Mouse (Mus musculus): ENCODE data around the gene Gm9747.

Gm9747 gene

DNA sequence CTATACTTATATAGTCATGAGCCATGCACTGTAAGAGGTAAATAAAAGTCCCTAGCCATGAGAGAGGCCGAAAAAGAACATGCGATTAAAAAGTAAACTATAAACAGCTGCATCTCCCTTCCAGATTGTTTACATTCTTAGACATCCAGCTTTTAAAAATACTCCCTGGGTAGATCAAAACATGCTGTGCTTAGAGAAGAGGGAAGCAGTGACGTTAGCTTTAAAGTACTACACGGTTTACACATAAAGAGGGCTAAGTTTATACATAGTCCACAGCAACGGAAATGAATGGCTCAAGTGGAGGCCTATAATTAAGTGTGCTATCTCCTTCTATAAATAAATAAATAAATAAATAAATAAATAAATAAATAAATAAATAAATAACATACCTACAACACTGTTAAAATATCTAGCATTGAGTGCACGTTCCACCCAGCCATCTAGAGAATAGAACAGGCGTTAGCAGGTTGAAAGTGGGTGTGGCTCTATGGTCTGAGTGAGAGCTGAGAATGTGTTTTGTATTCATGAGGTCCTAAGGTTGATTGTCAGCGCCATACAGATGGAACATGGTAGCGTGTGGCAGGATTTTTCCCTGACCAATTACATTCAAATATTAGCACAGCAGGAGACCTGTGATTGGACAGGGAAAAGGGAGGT, 21.0 kb downstream of the Gm9747 start:
- in situ Hi-C loops (cut with MboI, MseI): no loop called here

GRCm38 (mm10) chr1:82257457-82257856, 24.5 kb downstream of the Gm9747 start:
- in situ Hi-C loops (cut with MboI, MseI): no loop called here

- in situ Hi-C loops (cut with MboI, MseI): no loop called here
These were observed 25.4 kb downstream of the Gm9747 start for GRCm38 (mm10) chr1:82258331-82258730.

- in situ Hi-C loops (cut with MboI, MseI): no loop called here
These were observed 27.1 kb downstream of the Gm9747 start for GRCm38 (mm10) chr1:82260055-82260454.

DNA sequence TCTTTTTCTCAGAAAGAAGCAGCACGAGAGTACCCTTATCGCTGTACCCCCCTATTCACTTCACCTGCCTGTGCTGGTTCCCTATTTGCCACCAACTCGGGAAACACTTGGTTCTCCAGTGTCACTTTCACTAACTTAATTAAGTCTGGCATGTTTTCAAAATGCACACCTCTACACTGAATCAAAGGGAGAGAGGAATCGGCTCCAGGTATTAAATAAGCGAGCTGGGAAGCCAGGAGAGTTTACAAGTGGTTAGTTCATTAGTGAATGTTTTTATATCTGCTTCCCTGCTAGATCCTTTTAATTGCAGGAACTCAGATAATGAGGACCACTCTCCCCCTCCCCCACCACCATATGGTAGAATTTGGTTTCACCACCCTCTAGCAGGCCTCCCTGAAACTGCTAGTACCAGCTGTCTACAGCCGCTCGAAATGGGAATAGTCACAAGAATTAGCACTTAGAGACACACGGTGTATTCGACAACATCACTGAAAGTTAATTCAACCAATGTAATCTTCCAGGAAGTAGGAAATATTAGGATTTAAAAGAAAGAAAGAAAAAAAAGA, 28.2 kb downstream of the Gm9747 start:
- in situ Hi-C loops (cut with MboI, MseI): no loop called here

DNA sequence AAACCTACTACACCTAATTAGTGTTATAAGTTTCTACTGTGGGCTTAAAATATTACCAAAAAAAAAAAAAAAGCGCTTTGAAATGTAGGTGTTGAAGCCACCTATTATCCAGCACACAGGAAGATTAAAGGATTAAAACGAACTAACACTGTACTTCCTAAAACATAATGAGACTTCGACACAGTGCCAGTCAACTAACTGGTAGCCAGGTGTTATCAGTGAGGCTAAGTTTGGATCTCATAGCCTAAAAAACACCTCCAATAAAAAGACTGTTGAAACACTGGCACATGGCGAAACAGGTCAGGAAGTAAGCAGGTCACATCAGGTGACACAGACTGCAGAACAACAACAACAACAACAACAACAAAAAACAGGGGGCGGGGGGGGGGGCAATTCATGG, 28.7 kb downstream of the Gm9747 start:
- in situ Hi-C loops (cut with MboI, MseI): no loop called here

GRCm38 (mm10) chr1:82262331-82262730, 29.4 kb downstream of the Gm9747 start:
- in situ Hi-C loops (cut with MboI, MseI): no loop called here

DNA sequence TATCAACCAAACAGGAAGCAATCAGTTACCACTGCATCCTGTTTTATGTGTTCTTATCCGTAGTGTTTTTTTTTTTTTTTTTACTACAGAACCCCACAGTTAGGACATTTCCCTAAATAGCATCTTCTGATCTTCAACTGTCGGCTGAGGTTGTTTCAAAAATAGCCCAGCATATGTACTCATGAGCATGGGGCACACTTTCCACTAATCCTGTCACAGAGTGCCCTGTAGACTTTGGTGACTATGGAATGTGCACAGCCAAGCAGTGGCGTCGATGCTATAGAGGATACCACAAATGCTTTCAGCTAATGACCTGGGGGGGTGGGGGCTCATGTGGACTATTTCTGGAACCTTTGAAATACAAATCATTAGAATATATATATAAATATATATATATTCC, 34.6 kb downstream of the Gm9747 start:
- in situ Hi-C loops (cut with MboI, MseI): no loop called here

DNA sequence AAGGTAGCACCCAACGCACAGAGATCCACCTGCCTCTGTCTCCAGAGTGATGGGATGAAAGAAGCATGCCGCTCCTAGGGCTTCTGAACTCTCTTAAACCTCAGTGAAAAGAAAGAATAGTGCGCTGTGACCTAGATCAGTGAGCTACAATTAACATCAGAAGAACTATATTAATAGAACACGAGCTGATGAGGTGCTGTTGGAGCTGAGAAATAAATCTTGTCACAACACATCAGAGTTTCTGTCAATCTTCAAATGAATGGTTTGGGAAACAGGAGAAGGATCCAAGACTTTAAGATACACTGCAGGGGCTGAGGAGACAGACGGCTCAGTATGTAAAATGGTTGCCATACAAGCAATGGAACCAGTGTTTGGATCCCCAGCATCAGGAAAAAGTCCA, 39.3 kb downstream of the Gm9747 start:
- in situ Hi-C loops (cut with MboI, MseI): no loop called here

- in situ Hi-C loops (cut with MboI, MseI): no loop called here
These were observed 40.6 kb downstream of the Gm9747 start for GRCm38 (mm10) chr1:82273529-82273928.

- in situ Hi-C loops (cut with MboI, MseI): no loop called here
These were observed 41.4 kb downstream of the Gm9747 start for GRCm38 (mm10) chr1:82274361-82274760.

- in situ Hi-C loops (cut with MboI, MseI): loop anchor here (5.0 to 25.0 kb wide), 3 partner anchors 762 to 1617 kb away; no protein-coding TSS in a partner anchor
These were observed 46.9 kb downstream of the Gm9747 start for GRCm38 (mm10) chr1:82279768-82280167.

DNA sequence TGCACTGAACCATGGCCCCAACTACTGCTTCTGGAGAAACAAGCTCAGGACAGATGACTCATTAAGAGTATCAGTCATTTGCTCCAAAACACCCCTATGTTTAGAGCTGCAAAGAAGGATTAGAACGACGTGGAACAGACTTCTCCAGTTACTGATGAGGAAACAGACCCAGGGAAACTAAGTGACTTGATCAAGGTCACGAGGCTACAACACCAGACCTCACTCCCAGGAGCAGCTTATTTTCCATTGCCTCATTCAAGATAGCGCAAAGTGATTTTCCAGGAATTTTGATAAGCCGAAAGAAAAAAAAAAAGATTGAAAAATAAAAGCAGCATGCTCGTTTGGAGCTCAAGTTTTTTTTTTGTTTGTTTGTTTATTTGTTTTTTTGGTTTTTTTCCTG, 48.9 kb downstream of the Gm9747 start:
- in situ Hi-C loops (cut with MboI, MseI): loop anchor here (25.0 kb wide), 2 partner anchors 1395 to 1620 kb away; no protein-coding TSS in a partner anchor

- in situ Hi-C loops (cut with MboI, MseI): loop anchor here (25.0 kb wide), 2 partner anchors 1396 to 1621 kb away; no protein-coding TSS in a partner anchor
These were observed 50.2 kb downstream of the Gm9747 start for GRCm38 (mm10) chr1:82282992-82283611.

- in situ Hi-C loops (cut with MboI, MseI): loop anchor here (25.0 kb wide), 2 partner anchors 1397 to 1622 kb away; no protein-coding TSS in a partner anchor
These were observed 51.0 kb downstream of the Gm9747 start for GRCm38 (mm10) chr1:82283901-82284301.

GRCm38 (mm10) chr1:82284403-82284802, 51.5 kb downstream of the Gm9747 start:
- in situ Hi-C loops (cut with MboI, MseI): loop anchor here (25.0 kb wide), 2 partner anchors 1397 to 1622 kb away; no protein-coding TSS in a partner anchor

Data from T-helper 17 cell (primary cell).